Mouse (Mus musculus) thymus, adult 2 months (tissue): ENCODE results near the gene Icos. TPM values are rescaled to one million over a fixed set of nuclear protein-coding genes. Genes with fewer than 3 reads are reported as not detected.

Source experiments
- DNase-seq: peaks from one replicate; pipeline ENCODE4 v3.0.0; 2021
- H3K27ac ChIP-seq: fragments of 200-500 bp; 2 replicates; pipeline ENCODE4 v1.5.1; 2012; ENCODE audit warnings: low read length, control low read depth; ENCODE audit not compliant: control insufficient read depth, insufficient read depth
- H3K27me3 ChIP-seq: fragments of 200-500 bp; 2 replicates; pipeline ENCODE4 v1.6.1; 2012; ENCODE audit warnings: mild to moderate bottlenecking, low read length, moderate library complexity, mixed read lengths; ENCODE audit not compliant: control insufficient read depth, insufficient read depth
- H3K36me3 ChIP-seq: fragments of 200-500 bp; 2 replicates; pipeline ENCODE4 v1.6.1; 2012; ENCODE audit warnings: mild to moderate bottlenecking, low read length, moderate library complexity; ENCODE audit not compliant: control insufficient read depth, insufficient read depth
- H3K4me1 ChIP-seq: fragments of 200-500 bp; replicated peaks from 2 replicates; pipeline ENCODE4 v1.6.1; 2012; ENCODE audit warnings: low read length; ENCODE audit not compliant: control insufficient read depth, insufficient read depth
- H3K4me3 ChIP-seq: fragments of 200-500 bp; 2 replicates; pipeline ENCODE4 v1.5.1; 2012; ENCODE audit warnings: mild to moderate bottlenecking, low read length, control low read depth, moderate library complexity; ENCODE audit not compliant: control insufficient read depth, insufficient read depth
- CTCF ChIP-seq: fragments of 200-500 bp; IDR thresholded peaks from 2 replicates; pipeline ENCODE4 v1.5.1; 2012; ENCODE audit warnings: mild to moderate bottlenecking, control low read depth, low read length, moderate library complexity, borderline replicate concordance; ENCODE audit not compliant: control insufficient read depth, poor library complexity, insufficient read depth; ENCODE audit errors: extremely low read depth
- POLR2A ChIP-seq: fragments of 200-500 bp; IDR thresholded peaks from 2 replicates; pipeline ENCODE4 v1.6.1; 2012; ENCODE audit warnings: mild to moderate bottlenecking, low read length, control low read depth, moderate library complexity; ENCODE audit not compliant: control insufficient read depth, poor library complexity, insufficient read depth; ENCODE audit errors: extremely low read depth
- WGBS: fragments of 180-500 bp; shearing (Covaris S2); methylation state at CpG from one replicate; pipeline ENCODE4 v1.1.7; 2018; 5-methylcytosine and 5-hydroxymethylcytosine counted together
- polyA plus RNA-seq: library from polyadenylated mRNA; depleted of rRNA; stranded (reverse); fragments of >200 nt; gene quantifications from 2 replicates; pipeline ENCODE4 v1.2.3, GENCODE M21; 2012; rRNA removed

Icos gene
- polyA plus RNA-seq, 1 experiment, result 8.9 TPM

- no peaks in the 10 kb centered on the region for H3K36me3 ChIP-seq
- no peak overlapping the region for H3K4me3 ChIP-seq
- H3K27ac ChIP-seq, result no peak overlapping the region
- H3K27me3 ChIP-seq, result no peaks in the 10 kb centered on the region
- TF ChIP-seq CTCF, result no peak
- TF ChIP-seq POLR2A, result no peak
- DNase-seq, result no peak
- WGBS, result 91% methylated on average over 3 of the region's 3 CpGs
- H3K4me1 ChIP-seq, result no peaks in the 10 kb centered on the region
Observed at GRCm38 (mm10) chr1:61047336-61047735, 69.6 kb downstream of the Icos start.

Other genes starting within 250 kb of the Icos start
- gene Ctla4, start 90.9 kb upstream of the Icos start, polyA plus RNA-seq, result 3.8 and 7.4 TPM in 2 replicates